Mouse (Mus musculus) embryonic facial prominence, embryonic 14.5 days (tissue): ENCODE data around the gene Kctd7. TPM values are rescaled to one million over a fixed set of nuclear protein-coding genes. Genes with fewer than 3 reads are reported as not detected.
A peak's percentile ranks its signal among the peaks of the same experiment; 100 is the strongest.

Source experiments
- ATAC-seq: fragments of 200-750 bp; cut with Nextera tagmentation; 2 replicates; pipeline ENCODE4 v1.8.0; 2017; ENCODE audit warnings: low read depth, moderate number of reproducible peaks, moderate TSS enrichment
- DNase-seq: peaks from one replicate; pipeline ENCODE4 v3.0.0-alpha.2; 2015; ENCODE audit warnings: low spot score
- H3K27ac ChIP-seq: fragments of 300-500 bp; sonication (generic); replicated peaks from 2 replicates; pipeline ENCODE4 v1.5.1; 2014; ENCODE audit warnings: low read depth, mild to moderate bottlenecking, low read length, moderate library complexity
- H3K27me3 ChIP-seq: fragments of 300-500 bp; sonication (generic); replicated peaks from 2 replicates; pipeline ENCODE4 v1.6.1; 2014; ENCODE audit warnings: low read length; ENCODE audit not compliant: control insufficient read depth, insufficient read depth
- H3K36me3 ChIP-seq: fragments of 300-500 bp; sonication (generic); 2 replicates; pipeline ENCODE4 v1.6.1; 2014; ENCODE audit warnings: low read length, mixed read lengths; ENCODE audit not compliant: control insufficient read depth, insufficient read depth
- H3K4me1 ChIP-seq: fragments of 300-500 bp; sonication (generic); 2 replicates; pipeline ENCODE4 v1.6.1; 2014; ENCODE audit warnings: antibody characterized with exemption, low read length; ENCODE audit not compliant: control insufficient read depth, insufficient read depth
- H3K4me2 ChIP-seq: fragments of 300-500 bp; sonication (generic); 2 replicates; pipeline ENCODE4 v1.6.1; 2014; ENCODE audit warnings: low read depth, mild to moderate bottlenecking, low read length, moderate library complexity, mixed read lengths
- H3K4me3 ChIP-seq: fragments of 300-500 bp; sonication (generic); 2 replicates; pipeline ENCODE4 v1.5.1; 2014; ENCODE audit warnings: low read depth, mild to moderate bottlenecking, low read length
- H3K9ac ChIP-seq: fragments of 300-500 bp; sonication (generic); 2 replicates; pipeline ENCODE4 v1.6.1; 2014; ENCODE audit warnings: low read depth, mild to moderate bottlenecking, low read length, moderate library complexity, mixed read lengths
- H3K9me3 ChIP-seq: fragments of 300-500 bp; sonication (generic); 2 replicates; pipeline ENCODE4 v1.6.1; 2016; ENCODE audit warnings: low read length; ENCODE audit not compliant: control insufficient read depth
- WGBS: fragments of 180-500 bp; shearing (Covaris S2); extraction: QIAGEN DNeasy Blood & Tissue Kit; methylation state at CpG from one replicate; pipeline ENCODE4 v1.1.7; 2014; 5-methylcytosine and 5-hydroxymethylcytosine counted together
- polyA plus RNA-seq: library from polyadenylated mRNA; unstranded; fragments of >200 nt; fragmentation: Nextera tagmentation; extraction: Ambion mirVana; gene quantifications from 2 replicates; pipeline ENCODE4 v1.2.1, GENCODE M21; 2014

Gene Kctd7
- polyA plus RNA-seq, 1 experiment from 2014 or later = 6.5 TPM

DNA sequence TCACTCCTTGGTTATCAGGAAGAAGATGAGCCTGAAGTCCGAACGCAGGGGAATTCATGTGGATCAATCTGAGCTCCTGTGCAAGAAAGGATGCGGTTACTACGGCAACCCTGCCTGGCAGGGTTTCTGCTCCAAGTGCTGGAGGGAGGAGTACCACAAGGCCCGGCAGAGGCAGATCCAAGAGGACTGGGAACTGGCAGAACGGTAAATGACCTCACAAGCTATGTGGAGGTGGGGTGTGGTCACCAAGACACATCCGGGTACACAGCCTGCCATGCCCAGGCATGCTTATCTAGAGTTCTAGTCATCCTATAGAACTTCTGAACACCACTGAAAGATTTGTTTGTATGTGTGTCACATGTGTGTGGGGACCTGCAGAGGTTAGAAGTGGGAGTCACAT is 42.7 kb downstream of the Kctd7 start:
- Histone ChIP-seq H3K36me3 (peaks cover 40% of the 10 kb centered on the region), H3K4me1 (no peaks in the 10 kb centered on the region), H3K27ac (no peak overlapping the region), H3K4me2 (no peak overlapping the region), H3K9me3 (no peaks in the 10 kb centered on the region), H3K27me3 (no peaks in the 10 kb centered on the region), H3K4me3 (no peak overlapping the region), H3K9ac (no peak overlapping the region)
- WGBS = 72% methylated on average over 7 of the region's 7 CpGs
- no peak for DNase-seq
- no peak for ATAC-seq

- no peaks in the 10 kb centered on the region for H3K4me1 ChIP-seq
- no peak overlapping the region for H3K4me3 ChIP-seq
- no peak for ATAC-seq
- DNase-seq = no peak
- no peaks in the 10 kb centered on the region for H3K27me3 ChIP-seq
- H3K9me3 ChIP-seq = no peaks in the 10 kb centered on the region
- peaks cover 54% of the 10 kb centered on the region for H3K36me3 ChIP-seq
- H3K4me2 ChIP-seq = no peak overlapping the region
- no peak overlapping the region for H3K9ac ChIP-seq
- H3K27ac ChIP-seq = no peak overlapping the region
- WGBS = 86% methylated on average over 6 of the region's 6 CpGs
Measured at GRCm38 (mm10) chr5:130190909-130191308, 46.2 kb downstream of the Kctd7 start.

GRCm38 (mm10) chr5:130191865-130192264 is 47.2 kb downstream of the Kctd7 start:
- Histone ChIP-seq H3K4me1 (no peaks in the 10 kb centered on the region), H3K27me3 (no peaks in the 10 kb centered on the region), H3K36me3 (peaks cover 54% of the 10 kb centered on the region), H3K4me3 (no peak overlapping the region), H3K9me3 (no peaks in the 10 kb centered on the region), H3K9ac (no peak overlapping the region), H3K27ac (no peak overlapping the region), H3K4me2 (no peak overlapping the region)
- DNase-seq = no peak
- ATAC-seq = no peak
- 81% methylated on average over 6 of the region's 6 CpGs for WGBS

- no peaks in the 10 kb centered on the region for H3K27me3 ChIP-seq
- no peak overlapping the region for H3K4me3 ChIP-seq
- no peaks in the 10 kb centered on the region for H3K4me1 ChIP-seq
- ATAC-seq (0 out of 2 replicates have a peak, but pooled peaks have one; percentile 33), DNase-seq (no peak)
- peaks cover 59% of the 10 kb centered on the region for H3K36me3 ChIP-seq
- no peak overlapping the region for H3K9ac ChIP-seq
- no peak overlapping the region for H3K27ac ChIP-seq
- no peak overlapping the region for H3K4me2 ChIP-seq
- WGBS = 67% methylated on average over 2 of the region's 2 CpGs
- H3K9me3 ChIP-seq = no peaks in the 10 kb centered on the region
Measured at GRCm38 (mm10) chr5:130192356-130192944, 47.8 kb downstream of the Kctd7 start.

DNA sequence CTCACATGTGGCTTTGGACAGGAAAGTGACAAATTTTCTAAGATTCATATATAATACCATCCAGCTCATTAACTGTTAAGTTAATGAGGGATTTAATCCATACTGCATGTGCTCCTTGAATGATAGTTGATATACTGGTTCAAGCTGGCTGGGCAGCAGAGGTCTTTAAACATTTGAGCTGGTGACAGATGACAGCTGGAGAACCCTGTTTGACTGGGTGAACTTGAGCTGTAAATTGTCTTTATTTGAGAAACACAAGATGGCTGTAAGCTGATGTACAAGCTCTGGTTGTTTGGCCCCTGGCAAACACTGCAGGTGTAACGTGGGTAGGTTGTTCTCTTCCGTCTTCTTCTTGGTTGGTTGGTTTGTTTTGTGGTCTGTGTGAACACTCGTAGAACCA is 49.1 kb downstream of the Kctd7 start:
- peaks cover 68% of the 10 kb centered on the region for H3K36me3 ChIP-seq

DNA sequence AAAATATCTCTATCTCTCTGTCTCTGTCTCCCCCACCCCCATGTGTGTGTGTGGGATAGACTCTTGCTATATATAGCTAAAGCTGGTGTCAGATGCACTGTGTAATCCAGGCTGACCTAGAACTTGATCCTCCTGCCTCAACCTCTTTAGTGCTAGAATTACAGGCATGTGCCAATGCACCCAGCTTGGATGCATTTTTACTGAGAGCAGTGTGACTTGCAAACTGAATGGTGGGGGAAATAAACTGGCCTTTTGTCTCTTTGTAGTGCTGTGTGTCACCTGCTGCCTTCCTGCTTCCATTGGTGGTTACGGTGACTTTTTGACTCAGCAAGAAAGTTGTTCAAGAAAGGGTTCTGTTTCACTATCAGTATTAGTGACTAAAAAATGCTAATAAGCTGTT is 51.6 kb downstream of the Kctd7 start:
- H3K9me3 ChIP-seq = no peaks in the 10 kb centered on the region
- DNase-seq = peak; percentile 56
- no peaks in the 10 kb centered on the region for H3K4me1 ChIP-seq
- no peak overlapping the region for H3K4me3 ChIP-seq
- WGBS = 93% methylated on average over 1 of the region's 1 CpGs
- peaks cover 56% of the 10 kb centered on the region for H3K36me3 ChIP-seq
- H3K27me3 ChIP-seq = no peaks in the 10 kb centered on the region
- no peak overlapping the region for H3K27ac ChIP-seq
- ATAC-seq = peak; percentile 50; the same call in 1 of the 2 replicates
- no peak overlapping the region for H3K4me2 ChIP-seq
- H3K9ac ChIP-seq = no peak overlapping the region

More for the DNA sequence above, 49.1 kb downstream of the Kctd7 start:
- Histone ChIP-seq H3K4me2 (no peak overlapping the region), H3K4me3 (no peak overlapping the region), H3K27ac (no peak overlapping the region), H3K9me3 (no peaks in the 10 kb centered on the region), H3K4me1 (no peaks in the 10 kb centered on the region), H3K27me3 (no peaks in the 10 kb centered on the region), H3K9ac (no peak overlapping the region)
- ATAC-seq (peak; percentile 10; the same call in 1 of the 2 replicates), DNase-seq (peak; percentile 55)
- 81% methylated on average over 3 of the region's 3 CpGs for WGBS

DNA sequence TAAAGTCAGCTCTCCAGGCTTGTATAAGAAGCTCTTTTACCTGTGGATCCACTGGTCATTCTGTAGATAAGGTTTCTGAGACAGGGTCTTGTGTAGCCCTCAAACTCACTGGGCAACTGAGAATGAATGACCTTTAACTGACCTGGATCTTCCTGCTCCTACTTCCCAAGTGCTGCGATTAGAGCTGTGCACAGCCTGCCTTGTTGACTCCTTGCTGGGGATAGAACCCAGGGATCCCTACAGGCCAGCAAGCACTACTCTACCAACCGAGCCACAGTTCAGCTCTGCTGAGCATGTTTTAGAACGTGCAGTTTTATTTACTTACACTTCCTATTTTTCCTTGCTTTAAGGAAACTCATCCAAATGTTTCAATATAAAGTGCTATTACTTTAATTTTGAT is 52.8 kb downstream of the Kctd7 start:
- 70% methylated on average over 3 of the region's 3 CpGs for WGBS
- no peaks in the 10 kb centered on the region for H3K27me3 ChIP-seq
- H3K9me3 ChIP-seq = no peaks in the 10 kb centered on the region
- no peak for ATAC-seq
- H3K27ac ChIP-seq = no peak overlapping the region
- H3K4me3 ChIP-seq = no peak overlapping the region
- no peak overlapping the region for H3K9ac ChIP-seq
- no peak overlapping the region for H3K4me2 ChIP-seq
- no peaks in the 10 kb centered on the region for H3K4me1 ChIP-seq
- peaks cover 52% of the 10 kb centered on the region for H3K36me3 ChIP-seq
- DNase-seq = no peak

DNA sequence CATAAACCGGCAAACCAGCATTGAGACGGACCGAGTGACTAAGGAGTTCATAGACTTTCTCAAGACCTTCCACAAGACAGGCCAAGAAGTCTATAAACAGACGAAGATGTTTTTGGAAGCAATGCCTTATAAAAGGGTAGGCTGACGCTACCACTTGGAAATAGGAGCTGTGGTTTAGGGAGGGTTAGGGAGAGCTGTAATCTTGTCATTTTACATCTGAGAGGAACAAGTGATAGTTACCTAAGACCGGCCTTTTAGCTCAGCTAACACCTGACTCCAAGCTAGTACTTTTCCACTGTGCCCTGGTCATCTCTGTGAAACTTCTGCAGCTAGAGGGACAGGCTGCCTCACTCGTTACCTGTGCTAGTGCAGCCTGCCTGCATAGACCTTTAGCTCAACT is 53.3 kb downstream of the Kctd7 start:
- DNase-seq (no peak), ATAC-seq (no peak)
- H3K27ac ChIP-seq = no peak overlapping the region
- no peak overlapping the region for H3K9ac ChIP-seq
- no peaks in the 10 kb centered on the region for H3K9me3 ChIP-seq
- no peak overlapping the region for H3K4me2 ChIP-seq
- H3K4me1 ChIP-seq = no peaks in the 10 kb centered on the region
- peaks cover 49% of the 10 kb centered on the region for H3K36me3 ChIP-seq
- 88% methylated on average over 7 of the region's 7 CpGs for WGBS
- no peaks in the 10 kb centered on the region for H3K27me3 ChIP-seq
- no peak overlapping the region for H3K4me3 ChIP-seq
